Mouse (Mus musculus): ENCODE results near the gene Mylk. TPM values are rescaled to one million over a fixed set of nuclear protein-coding genes. Genes with fewer than 3 reads are reported as not detected.
A peak's percentile ranks its signal among the peaks of the same experiment; 100 is the strongest.
"Not testable (repeated sequence)": the region's sequence is repeated elsewhere in the genome, so short reads cannot be mapped to it uniquely, and the experiment has no call there.

Mylk gene
- total and polyA plus RNA-seq, 3 experiments: 28.3 to 42.3 (median 32.9) TPM

- no peak for TF ChIP-seq EP300 (IDR thresholded peaks at IDR 0.05; ENCODE audit: insufficient read depth, low read depth, low read length)
- TF ChIP-seq POLR2A (IDR thresholded peaks at IDR 0.05; ENCODE audit: insufficient read depth, low read depth, low read length): no peak
- TF ChIP-seq CTCF (IDR thresholded peaks at IDR 0.05): peak; percentile 72
- H3K79me2 ChIP-seq (replicated peaks; ENCODE audit: control insufficient read depth, insufficient read depth, low read length): no peaks in the 10 kb centered on the region
- 69% methylated on average over 3 of the region's 3 CpGs for WGBS
- no peaks in the 10 kb centered on the region for H3K27me3 ChIP-seq (ENCODE audit: control insufficient read depth, insufficient read depth, low read length)
- H3K4me3 ChIP-seq: no peak overlapping the region
- H3K36me3 ChIP-seq (ENCODE audit: control insufficient read depth, insufficient read depth, low read length): no peaks in the 10 kb centered on the region
- H3K4me1 ChIP-seq (ENCODE audit: control insufficient read depth, insufficient read depth, low read length): peaks cover under 1% of the 10 kb centered on the region; the same call in 1 of the 2 replicates
- DNase-seq: no peak
- no peak overlapping the region for H3K9ac ChIP-seq (ENCODE audit: low read depth, low read length)
- H3K27ac ChIP-seq: no peak overlapping the region
- intact Hi-C loops (cut with DNase I): no loop called here
Observed at GRCm38 (mm10) chr16:34711481-34711880, 33.5 kb upstream of the Mylk start.

DNA sequence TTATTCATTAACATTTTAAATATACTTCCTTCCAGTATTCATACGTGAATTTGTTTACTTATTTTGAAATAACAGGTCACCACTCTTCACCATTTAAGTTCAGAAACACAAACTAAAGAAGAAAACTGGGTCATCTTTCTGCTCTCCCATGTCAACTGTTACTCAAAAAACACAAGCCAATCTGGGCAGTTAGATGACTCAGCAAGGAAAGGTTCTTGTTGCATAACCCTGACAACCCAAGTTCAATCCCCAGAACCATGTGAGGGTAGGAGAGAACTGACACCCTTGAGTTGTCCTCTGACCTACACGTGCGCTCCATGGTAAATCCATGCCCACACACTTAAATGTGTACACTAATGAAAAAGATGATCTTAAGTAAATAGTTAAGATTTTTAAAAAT is 19.9 kb upstream of the Mylk start:
- no peaks in the 10 kb centered on the region for H3K4me1 ChIP-seq (ENCODE audit: control insufficient read depth, insufficient read depth, low read length)
- TF ChIP-seq CTCF (IDR thresholded peaks at IDR 0.05): no peak
- no peak for TF ChIP-seq POLR2A (IDR thresholded peaks at IDR 0.05; ENCODE audit: insufficient read depth, low read depth, low read length)
- no peak for TF ChIP-seq EP300 (IDR thresholded peaks at IDR 0.05; ENCODE audit: insufficient read depth, low read depth, low read length)
- H3K27me3 ChIP-seq (ENCODE audit: control insufficient read depth, insufficient read depth, low read length): no peaks in the 10 kb centered on the region
- no peak overlapping the region for H3K9ac ChIP-seq (ENCODE audit: low read depth, low read length)
- WGBS: 95% methylated on average over 3 of the region's 3 CpGs
- intact Hi-C loops (cut with DNase I): no loop called here
- H3K27ac ChIP-seq: no peak overlapping the region
- H3K4me3 ChIP-seq: no peak overlapping the region
- H3K36me3 ChIP-seq (ENCODE audit: control insufficient read depth, insufficient read depth, low read length): no peaks in the 10 kb centered on the region
- H3K79me2 ChIP-seq (replicated peaks; ENCODE audit: control insufficient read depth, insufficient read depth, low read length): no peaks in the 10 kb centered on the region
- DNase-seq: no peak

GRCm38 (mm10) chr16:34728610-34729009 is 16.4 kb upstream of the Mylk start:
- H3K27me3 ChIP-seq (ENCODE audit: control insufficient read depth, insufficient read depth, low read length); H3K4me1 ChIP-seq (ENCODE audit: control insufficient read depth, insufficient read depth, low read length); DNase-seq; intact Hi-C loops (cut with DNase I); H3K4me3 ChIP-seq; H3K27ac ChIP-seq; H3K9ac ChIP-seq (ENCODE audit: low read depth, low read length); H3K36me3 ChIP-seq (ENCODE audit: control insufficient read depth, insufficient read depth, low read length); H3K79me2 ChIP-seq (replicated peaks; ENCODE audit: control insufficient read depth, insufficient read depth, low read length): not testable (repeated sequence)

DNA sequence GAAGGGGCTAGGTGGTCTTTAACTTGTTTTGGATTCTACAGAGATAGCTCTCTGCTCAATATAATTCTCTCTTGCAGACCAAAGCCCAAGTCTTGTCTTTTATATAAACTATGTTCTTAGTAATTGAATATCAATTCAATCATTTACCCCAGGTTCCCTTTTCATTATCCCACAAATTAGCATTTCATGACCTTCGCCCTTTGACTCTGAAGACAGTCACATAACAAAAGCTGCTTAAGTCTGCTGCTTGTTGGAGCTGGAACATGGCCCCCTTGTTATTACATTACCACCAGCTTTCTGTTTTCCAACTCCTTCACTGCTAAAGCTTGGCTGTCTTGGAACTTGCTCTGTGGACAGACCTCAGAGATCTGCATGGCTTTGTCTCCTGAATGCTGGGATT is 15.6 kb upstream of the Mylk start:
- no peaks in the 10 kb centered on the region for H3K27me3 ChIP-seq (ENCODE audit: control insufficient read depth, insufficient read depth, low read length)
- H3K4me1 ChIP-seq (ENCODE audit: control insufficient read depth, insufficient read depth, low read length): no peaks in the 10 kb centered on the region
- no peak overlapping the region for H3K4me3 ChIP-seq
- TF ChIP-seq POLR2A (IDR thresholded peaks at IDR 0.05; ENCODE audit: insufficient read depth, low read depth, low read length): no peak
- TF ChIP-seq EP300 (IDR thresholded peaks at IDR 0.05; ENCODE audit: insufficient read depth, low read depth, low read length): no peak
- no peak for TF ChIP-seq CTCF (IDR thresholded peaks at IDR 0.05)
- DNase-seq: no peak
- H3K36me3 ChIP-seq (ENCODE audit: control insufficient read depth, insufficient read depth, low read length): no peaks in the 10 kb centered on the region
- no peaks in the 10 kb centered on the region for H3K79me2 ChIP-seq (replicated peaks; ENCODE audit: control insufficient read depth, insufficient read depth, low read length)
- intact Hi-C loops (cut with DNase I): no loop called here
- 90% methylated on average over 1 of the region's 1 CpGs for WGBS
- no peak overlapping the region for H3K9ac ChIP-seq (ENCODE audit: low read depth, low read length)
- no peak overlapping the region for H3K27ac ChIP-seq

GRCm38 (mm10) chr16:34738656-34739233 is 6.3 kb upstream of the Mylk start:
- no peaks in the 10 kb centered on the region for H3K4me1 ChIP-seq (ENCODE audit: control insufficient read depth, insufficient read depth, low read length)
- DNase-seq: no peak
- 74% methylated on average over 4 of the region's 4 CpGs for WGBS
- no peaks in the 10 kb centered on the region for H3K27me3 ChIP-seq (ENCODE audit: control insufficient read depth, insufficient read depth, low read length)
- no peaks in the 10 kb centered on the region for H3K79me2 ChIP-seq (replicated peaks; ENCODE audit: control insufficient read depth, insufficient read depth, low read length)
- no peaks in the 10 kb centered on the region for H3K36me3 ChIP-seq (ENCODE audit: control insufficient read depth, insufficient read depth, low read length)
- H3K9ac ChIP-seq (ENCODE audit: low read depth, low read length): no peak overlapping the region
- H3K27ac ChIP-seq: no peak overlapping the region
- TF ChIP-seq CTCF (IDR thresholded peaks at IDR 0.05): no peak
- TF ChIP-seq POLR2A (IDR thresholded peaks at IDR 0.05; ENCODE audit: insufficient read depth, low read depth, low read length): no peak
- no peak for TF ChIP-seq EP300 (IDR thresholded peaks at IDR 0.05; ENCODE audit: insufficient read depth, low read depth, low read length)
- intact Hi-C loops (cut with DNase I): no loop called here
- no peak overlapping the region for H3K4me3 ChIP-seq

- TF ChIP-seq EP300 (IDR thresholded peaks at IDR 0.05; ENCODE audit: insufficient read depth, low read depth, low read length) (no peak), CTCF (IDR thresholded peaks at IDR 0.05) (no peak), POLR2A (IDR thresholded peaks at IDR 0.05; ENCODE audit: insufficient read depth, low read depth, low read length) (no peak)
- Histone ChIP-seq H3K4me1 (ENCODE audit: control insufficient read depth, insufficient read depth, low read length) (no peaks in the 10 kb centered on the region), H3K36me3 (ENCODE audit: control insufficient read depth, insufficient read depth, low read length) (no peaks in the 10 kb centered on the region), H3K79me2 (replicated peaks; ENCODE audit: control insufficient read depth, insufficient read depth, low read length) (no peaks in the 10 kb centered on the region), H3K9ac (ENCODE audit: low read depth, low read length) (no peak overlapping the region), H3K27me3 (ENCODE audit: control insufficient read depth, insufficient read depth, low read length) (no peaks in the 10 kb centered on the region; the same call in 1 of the 2 replicates), H3K4me3 (no peak overlapping the region), H3K27ac (no peak overlapping the region)
- intact Hi-C loops (cut with DNase I): no loop called here
- DNase-seq: no peak
- WGBS: 44% methylated on average over 2 of the region's 2 CpGs
Observed at GRCm38 (mm10) chr16:34742930-34743329, 2.1 kb upstream of the Mylk start.
